Mouse (Mus musculus) activated CD4-positive, CD25-positive, alpha-beta regulatory T cell (primary cell): ENCODE results near the gene Vmn1r181. TPM values are rescaled to one million over a fixed set of nuclear protein-coding genes. Genes with fewer than 3 reads are reported as not detected.

Experiments
- polyA plus RNA-seq, 2 experiments: library from polyadenylated mRNA; unstranded; fragments of 100-300 nt; shearing (Covaris generic); gene quantifications; one replicate each; pipeline ENCODE4 v1.2.1; 2017

Vmn1r181 gene
- polyA plus RNA-seq, result not detected

GRCm38 (mm10) chr7:23974315-23974714, at the start of gene Vmn1r181:
TSS of gene Vmn1r181 (plus strand) at chr7:23974615.

DNA sequence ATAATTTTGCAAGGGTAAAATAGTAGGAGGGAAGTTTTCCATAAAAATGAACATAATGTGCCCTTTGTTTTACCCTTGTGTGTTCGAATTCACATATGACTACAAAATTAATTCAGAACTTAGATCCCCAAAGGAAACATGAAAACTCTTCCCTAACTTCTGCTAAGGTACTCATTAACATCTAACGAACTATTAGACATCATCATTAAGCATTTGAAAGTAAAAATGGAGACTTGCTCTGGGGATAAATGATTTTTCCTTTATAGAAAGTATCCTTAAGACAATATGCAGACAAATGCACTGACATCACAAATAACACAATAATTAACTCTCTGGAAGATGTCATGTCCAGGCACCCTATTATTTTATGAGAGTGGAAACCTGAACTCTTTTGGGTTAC, 47.7 kb upstream of the Vmn1r181 start, which contains the start of gene Vmn1r179:
Gene Vmn1r179, plus strand, starts transcription at position 301 of the 400 bp plus-strand sequence.

GRCm38 (mm10) chr7:23950332-23950731, 24.1 kb upstream of the Vmn1r181 start, which contains the start of gene Vmn1r180:
TSS of gene Vmn1r180 (plus strand) at chr7:23950632.

DNA sequence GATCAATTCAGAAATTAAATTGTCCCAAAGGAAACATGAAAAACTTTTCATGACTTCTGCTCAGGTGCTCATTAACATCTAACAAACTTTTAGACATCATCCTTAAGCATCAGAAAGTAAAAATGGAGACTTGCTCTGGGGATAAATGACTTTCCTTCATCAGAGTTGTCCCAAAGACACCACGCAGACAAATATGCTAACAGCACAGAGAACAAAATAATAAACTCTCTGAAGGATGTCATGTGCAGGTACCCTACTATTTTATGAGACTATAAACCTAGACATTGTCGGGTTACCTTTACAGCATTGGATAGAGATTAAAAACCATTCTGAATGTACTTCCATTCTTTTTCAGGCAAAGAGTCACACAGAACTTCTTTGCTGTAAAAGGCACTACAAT, 27.0 kb downstream of the Vmn1r181 start, which contains the start of gene V1rd19:
Gene V1rd19, plus strand, starts transcription at position 301 of the 400 bp plus-strand sequence.

Other genes with a start within 250 kb of the Vmn1r181 start
- under 1 TPM in 1 of 2 experiments, not detected in 1; 0.15 TPM for gene Vmn1r174, start 222.3 kb upstream of the Vmn1r181 start, polyA plus RNA-seq
- not detected for gene Vmn1r175, start 164.0 kb upstream of the Vmn1r181 start, polyA plus RNA-seq
- not detected for gene Vmn1r176, start 137.2 kb upstream of the Vmn1r181 start, polyA plus RNA-seq
- gene Vmn1r177, start 108.2 kb upstream of the Vmn1r181 start, polyA plus RNA-seq, result not detected
- gene Vmn1r178, start 82.6 kb upstream of the Vmn1r181 start, polyA plus RNA-seq, result not detected
- gene Vmn1r179, start 47.6 kb upstream of the Vmn1r181 start, polyA plus RNA-seq, result under 1 TPM in 1 of 2 experiments, not detected in 1; 0.09 TPM
- not detected for gene Vmn1r180, start 24.0 kb upstream of the Vmn1r181 start, polyA plus RNA-seq
- not detected for gene V1rd19, start 27.1 kb downstream of the Vmn1r181 start, polyA plus RNA-seq
- under 1 TPM in 1 of 2 experiments, not detected in 1; 0.06 TPM for gene Vmn1r183, start 78.6 kb downstream of the Vmn1r181 start, polyA plus RNA-seq
- gene Zfp180, start 107.3 kb downstream of the Vmn1r181 start, polyA plus RNA-seq, result 10 to 100 TPM; 19.4 to 25.0 TPM
- 1 to 10 TPM; 1.2 to 2.3 TPM for gene Zfp112, start 137.7 kb downstream of the Vmn1r181 start, polyA plus RNA-seq
- gene Zfp235, start 159.6 kb downstream of the Vmn1r181 start, polyA plus RNA-seq, result 10 to 100 TPM; 13.6 to 17.9 TPM
- gene Zfp114, start 200.4 kb downstream of the Vmn1r181 start, polyA plus RNA-seq, result under 1 TPM; 0.47 to 0.77 TPM
- gene Zfp111, start 236.8 kb downstream of the Vmn1r181 start, polyA plus RNA-seq, result 1 to 10 TPM in 1 of 2 experiments, under 1 TPM in 1; 0.30 to 1.6 TPM